Mouse (Mus musculus): ENCODE measurements around the gene Ppa2. TPM values are rescaled to one million over a fixed set of nuclear protein-coding genes. Genes with fewer than 3 reads are reported as not detected.

Ppa2 gene
- total RNA-seq, 2 experiments from 2014 or later: 54.6 to 68.5 TPM

DNA sequence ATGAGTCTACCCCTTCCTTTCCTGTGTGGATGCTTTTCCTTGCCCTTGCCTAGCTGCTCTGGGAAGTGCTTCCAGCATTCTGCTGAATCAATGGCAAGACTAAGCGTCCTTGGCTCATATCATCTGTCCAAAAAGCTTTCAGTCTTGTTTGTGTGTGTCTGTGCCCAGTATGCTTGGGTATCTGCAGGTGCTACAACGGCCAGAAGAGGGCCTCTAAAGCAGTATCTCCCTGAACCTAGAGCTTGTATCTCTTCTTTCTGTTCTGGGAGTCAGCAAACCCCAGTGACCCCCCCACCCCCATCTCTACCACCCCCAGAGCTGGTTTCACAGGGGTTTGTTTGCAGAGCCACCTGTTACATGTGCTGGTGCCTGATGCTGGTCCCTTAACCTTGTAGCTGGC, 19.5 kb downstream of the Ppa2 start:
- no peak for DNase-seq (ENCODE audit: low spot score in 2 of 2)

DNA sequence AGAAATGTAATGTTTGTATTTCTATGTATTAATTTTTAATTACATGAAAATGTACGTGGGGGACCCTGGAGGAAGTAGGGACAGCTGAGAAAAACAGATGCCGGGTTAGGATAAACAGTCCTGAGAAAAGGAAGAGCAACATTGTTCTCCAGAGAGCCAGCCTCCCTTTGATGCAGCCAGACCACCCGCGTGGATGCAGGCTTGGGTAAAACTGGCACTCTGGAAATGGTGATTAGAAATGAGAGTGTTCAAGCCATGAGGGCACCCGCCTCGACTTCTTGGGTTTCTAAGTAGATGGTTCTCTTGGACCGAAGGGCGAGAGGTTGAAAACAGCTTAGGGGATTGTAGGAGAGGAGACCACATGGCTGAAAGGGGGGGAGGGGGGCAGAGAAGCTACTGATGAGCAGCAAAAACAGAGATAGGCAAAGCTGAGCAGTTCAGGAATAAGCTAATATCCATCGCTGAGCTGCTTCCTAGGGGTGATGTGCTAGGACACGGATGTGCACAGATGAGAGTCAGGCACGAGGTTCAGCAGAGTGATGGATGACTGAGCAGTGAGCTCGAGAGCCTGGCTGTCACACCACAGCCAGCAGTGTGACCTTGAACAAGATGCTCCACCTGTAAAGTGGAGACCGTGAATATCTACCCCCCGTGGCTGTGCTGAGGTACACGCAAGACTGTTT, 21.4 kb downstream of the Ppa2 start:
- DNase-seq (ENCODE audit: low spot score in 2 of 2): no peak

DNA sequence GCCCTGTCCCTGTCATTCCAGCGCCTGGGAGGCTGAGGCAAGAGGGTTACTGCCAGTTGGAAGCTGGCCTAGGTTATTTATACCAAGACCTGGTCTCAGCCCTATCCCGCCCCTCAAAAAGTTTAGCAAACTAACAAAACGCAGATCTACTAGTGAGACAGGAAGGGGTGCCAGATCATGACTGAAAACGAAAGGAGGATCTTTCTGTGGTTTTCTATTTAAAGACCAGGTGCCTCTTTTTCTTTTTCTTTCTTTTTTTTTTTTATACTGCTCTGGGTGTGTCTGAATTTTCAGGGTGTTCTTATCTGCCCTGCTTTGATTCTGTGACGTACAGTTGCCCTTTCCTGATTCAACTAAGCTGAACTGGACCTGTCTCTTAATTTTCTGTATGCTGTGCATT, 22.4 kb downstream of the Ppa2 start:
- no peak for DNase-seq (ENCODE audit: low spot score in 2 of 2)

DNA sequence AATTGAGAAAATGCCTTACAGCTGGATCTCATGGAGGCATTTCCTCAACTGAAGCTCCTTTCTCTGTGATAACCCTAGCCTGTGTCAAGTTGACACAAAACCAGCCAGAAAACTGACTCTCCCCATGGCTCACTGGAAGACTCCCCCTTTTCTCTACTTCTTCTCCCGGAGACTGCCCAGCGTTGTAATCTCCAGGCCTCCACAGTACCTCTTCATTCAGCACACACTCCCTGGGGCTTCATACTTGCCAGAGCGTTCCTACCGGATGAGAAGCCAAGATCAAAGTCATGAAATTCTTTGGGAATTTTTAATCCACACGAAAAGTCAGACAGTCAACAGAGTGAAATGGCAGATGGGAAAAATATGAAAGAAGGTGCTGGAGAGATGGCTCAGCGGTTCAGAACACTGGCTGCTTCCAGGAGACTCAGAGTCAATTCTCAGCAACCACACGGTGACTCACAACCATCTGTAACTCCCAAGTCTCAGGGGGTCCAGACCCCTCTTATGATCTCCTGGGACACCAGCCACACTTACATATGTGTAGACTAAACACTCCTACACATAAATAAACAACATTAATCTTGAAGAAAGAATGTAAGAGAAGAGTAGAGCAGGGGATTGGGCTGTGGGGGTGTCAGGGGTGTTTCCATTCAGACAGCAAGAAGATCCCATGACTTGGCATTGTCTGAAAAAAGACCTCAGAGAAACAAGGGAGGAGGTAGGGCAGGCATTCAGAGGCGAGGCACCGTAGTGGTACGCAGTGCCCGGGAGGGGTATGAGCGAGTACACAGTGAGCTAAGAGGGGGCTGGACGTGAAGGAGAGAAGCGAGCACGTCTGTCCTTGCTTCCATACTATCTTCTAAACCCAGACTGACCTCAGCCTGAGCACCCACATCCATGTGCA, 23.6 kb downstream of the Ppa2 start:
- no peak for DNase-seq (ENCODE audit: low spot score in 2 of 2)

DNA sequence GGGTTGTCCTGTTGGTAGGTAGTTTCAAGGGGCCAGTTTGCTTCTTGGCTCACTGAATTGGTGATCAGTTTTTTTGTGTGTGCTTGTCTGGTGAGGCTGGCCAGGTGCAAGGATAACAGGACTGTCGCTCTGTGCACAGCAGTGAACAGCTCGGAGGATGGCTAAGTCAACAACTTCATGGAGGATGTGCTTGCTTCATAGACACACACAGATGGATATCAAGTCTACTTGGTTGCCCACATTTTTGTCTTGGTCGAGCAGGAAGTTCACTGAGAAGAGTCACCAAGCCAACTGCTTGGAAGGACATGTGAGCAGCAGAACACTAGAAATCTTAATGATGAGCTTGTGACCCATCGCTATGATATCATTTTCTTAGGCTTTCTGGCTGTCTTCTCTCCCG, 24.8 kb downstream of the Ppa2 start:
- DNase-seq (ENCODE audit: low spot score in 2 of 2): no peak

DNA sequence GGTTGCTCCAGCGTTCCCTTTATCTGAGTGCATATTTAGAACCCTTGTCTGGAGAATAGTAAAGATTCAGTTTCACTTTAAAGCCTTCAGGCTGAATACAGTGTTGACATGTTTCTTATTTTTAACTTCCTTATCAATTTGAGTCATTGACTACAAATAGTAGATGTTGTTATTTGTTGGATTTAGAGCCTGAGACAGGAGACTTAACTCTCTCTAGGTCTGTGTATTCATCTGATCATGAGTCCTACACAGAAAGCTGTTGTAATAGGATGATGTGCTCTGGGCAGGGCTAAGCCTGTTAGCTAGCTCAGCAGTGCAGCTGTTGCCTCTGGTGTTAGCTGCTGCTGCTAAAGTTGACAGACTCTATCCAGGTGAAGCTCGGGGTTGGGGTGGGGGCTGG, 25.3 kb downstream of the Ppa2 start:
- DNase-seq (ENCODE audit: low spot score in 2 of 2): no peak

DNA sequence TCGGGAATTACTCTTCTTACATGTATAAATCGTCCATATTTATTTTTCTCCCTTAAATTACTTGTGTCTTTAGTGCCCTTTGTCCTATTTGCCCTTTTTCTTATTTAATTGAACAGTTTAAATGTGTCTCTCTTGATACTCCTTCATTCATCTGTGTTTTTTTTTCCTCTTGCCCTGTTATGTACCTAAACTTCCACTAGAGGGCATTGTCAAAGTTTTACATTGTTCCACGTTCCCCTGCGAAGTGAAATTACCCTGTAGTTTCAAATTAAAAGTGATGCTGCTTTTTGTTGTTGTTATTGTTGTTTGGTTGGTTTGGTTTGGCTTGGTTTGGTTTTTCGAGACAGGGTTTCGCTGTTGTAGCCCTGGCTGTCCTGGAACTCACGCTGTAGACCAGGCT, 26.5 kb downstream of the Ppa2 start:
- DNase-seq (ENCODE audit: low spot score in 2 of 2): no peak

DNA sequence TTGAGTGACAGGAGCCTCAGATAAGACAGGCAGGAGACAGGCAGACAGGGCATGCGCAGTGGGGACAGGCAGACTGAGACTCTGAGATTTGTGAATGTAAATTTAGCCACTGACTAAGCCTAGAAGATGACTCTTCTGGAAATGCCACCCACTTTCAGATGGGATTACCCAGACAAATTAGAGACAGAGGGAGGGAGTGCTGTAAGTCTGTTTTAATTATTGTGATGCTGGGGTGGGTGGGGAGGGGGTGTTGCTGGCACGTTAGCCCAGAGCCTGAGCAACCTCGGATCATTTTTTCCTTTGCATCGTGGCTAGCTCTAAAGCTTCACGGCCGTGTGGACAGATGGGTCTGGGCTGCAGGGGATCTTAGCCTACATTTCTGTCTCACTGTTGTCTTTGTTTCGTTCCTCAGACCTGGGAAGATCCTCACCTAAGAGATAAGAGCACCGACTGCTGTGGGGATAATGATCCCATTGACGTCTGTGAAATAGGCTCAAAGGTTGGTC, 29.0 kb downstream of the Ppa2 start:
- no peak for DNase-seq (ENCODE audit: low spot score in 2 of 2)

DNA sequence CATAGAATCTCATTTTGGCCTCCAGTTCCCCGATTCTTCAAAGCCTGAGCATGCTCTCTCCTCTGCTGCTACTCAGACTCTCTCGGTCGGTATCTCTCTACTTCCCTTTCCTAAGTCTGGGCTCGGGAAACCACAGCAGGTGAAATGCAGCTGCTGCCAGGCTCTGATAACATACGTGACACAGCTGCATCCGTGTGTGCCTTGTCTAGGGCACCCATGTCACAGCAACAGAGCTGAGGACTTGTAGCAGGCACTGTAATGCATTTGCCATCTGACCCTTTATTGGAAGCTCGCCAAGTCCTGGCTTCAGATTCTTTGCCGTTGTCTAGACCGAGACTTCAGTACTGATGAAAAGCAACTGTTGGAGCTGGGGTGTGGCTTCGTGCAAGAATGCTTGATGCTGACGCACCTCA, 29.5 kb downstream of the Ppa2 start:
- DNase-seq (ENCODE audit: low spot score in 2 of 2): no peak

DNA sequence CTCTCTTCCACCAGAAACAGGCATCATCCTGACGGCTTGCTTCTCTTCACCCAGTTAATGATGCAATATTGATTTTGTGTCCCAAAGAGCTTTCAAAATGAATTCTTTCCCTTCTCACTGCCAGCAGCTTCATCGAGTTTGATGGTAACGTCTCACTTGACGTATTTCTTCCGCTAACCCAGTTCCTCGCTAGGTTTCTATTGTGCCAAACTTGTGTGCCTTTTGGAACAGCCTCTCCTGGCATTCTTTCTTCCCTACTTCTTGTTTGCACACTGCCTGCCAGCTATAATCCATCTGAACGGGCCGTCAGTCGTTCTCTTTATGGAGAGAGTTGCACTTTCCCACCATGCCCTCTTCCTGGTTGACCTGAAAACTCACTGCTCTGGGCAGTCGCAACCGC, 31.2 kb downstream of the Ppa2 start:
- no peak for DNase-seq (ENCODE audit: low spot score in 2 of 2)

DNA sequence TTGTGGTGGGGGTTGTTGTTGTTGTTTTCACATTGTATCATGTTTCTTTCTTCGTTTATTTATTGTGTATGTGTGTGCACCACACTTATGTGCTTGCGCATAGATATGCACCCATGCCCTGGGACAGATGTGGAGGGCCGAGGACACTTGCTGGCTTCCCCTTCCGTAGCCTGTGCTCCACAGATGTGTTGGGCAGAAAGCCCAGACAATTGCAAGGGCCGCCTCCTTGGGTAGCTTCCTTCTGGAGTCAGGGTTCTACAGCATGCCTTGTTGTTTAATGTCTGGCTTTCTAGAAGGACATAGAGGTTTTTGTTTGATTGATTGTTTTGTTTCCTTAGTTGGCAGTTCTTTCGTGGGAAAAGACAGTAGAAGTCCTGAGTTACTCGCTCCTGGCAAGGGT, 37.6 kb downstream of the Ppa2 start:
- no peak for DNase-seq (ENCODE audit: low spot score in 2 of 2)

DNA sequence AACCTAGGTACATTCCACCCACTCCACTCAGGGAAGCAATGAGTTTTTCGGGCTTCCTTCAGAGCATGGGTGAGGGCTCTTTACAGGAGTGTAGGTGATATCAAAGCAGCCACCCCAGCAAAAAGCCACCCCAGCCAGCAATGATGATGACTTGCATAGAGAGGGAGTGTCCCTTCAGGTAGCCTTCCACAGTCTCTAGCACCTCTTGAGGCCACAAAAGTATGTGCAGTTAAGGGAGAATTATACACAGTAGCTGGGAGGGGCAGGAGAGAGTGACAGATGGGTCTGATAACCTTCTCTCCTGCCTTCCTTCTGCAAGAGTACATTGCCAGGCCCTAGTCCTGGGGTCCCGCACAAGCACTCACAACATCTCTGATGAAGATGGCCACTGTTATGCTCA, 38.9 kb downstream of the Ppa2 start:
- DNase-seq (ENCODE audit: low spot score in 2 of 2): no peak

DNA sequence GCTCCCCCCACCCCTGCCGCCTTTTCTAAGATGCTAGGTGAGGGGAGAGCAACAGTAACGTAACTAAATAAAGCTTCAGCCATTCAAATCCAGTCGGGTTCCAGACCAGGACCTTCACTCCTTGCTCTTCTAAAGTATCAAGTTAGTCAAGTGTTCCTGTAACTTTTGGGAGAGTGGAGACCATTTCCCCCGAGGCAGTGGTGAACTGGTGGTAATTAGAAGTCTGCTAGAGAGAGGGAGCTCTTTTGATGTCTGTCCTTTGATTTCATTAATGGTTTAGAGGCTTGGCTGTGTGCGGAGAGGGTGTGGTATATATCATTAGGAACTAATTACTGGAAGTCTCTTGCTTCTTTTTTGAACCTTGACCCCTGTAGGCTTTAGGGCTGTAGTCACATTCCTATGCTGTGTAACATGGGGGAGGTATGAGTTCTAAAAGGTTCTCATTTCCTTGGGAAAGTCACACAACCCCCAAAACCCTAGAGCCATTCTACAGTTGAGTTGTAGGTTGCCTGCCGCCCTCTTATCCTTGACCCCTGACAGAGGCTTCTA, 47.6 kb downstream of the Ppa2 start:
- DNase-seq (ENCODE audit: low spot score in 2 of 2): no peak

DNA sequence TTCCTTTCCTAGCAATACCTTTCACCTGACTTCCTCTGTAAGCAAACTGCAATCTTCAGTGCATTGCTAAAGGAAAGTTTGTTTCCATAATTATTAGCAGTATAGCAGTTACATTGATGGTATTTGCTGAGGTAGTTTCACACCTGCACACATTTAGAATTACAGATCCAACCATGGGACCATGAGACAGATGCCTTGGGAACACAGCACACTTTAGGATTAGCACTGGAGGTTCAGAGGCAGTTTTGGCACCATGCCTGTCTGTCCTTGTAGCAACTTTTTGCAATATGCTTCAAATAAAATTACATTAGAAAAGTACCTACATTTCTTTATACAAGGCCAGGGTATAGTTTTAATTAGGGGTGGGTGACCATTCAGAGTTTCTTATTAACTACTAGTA, 48.1 kb downstream of the Ppa2 start:
- DNase-seq (ENCODE audit: low spot score in 2 of 2): no peak

DNA sequence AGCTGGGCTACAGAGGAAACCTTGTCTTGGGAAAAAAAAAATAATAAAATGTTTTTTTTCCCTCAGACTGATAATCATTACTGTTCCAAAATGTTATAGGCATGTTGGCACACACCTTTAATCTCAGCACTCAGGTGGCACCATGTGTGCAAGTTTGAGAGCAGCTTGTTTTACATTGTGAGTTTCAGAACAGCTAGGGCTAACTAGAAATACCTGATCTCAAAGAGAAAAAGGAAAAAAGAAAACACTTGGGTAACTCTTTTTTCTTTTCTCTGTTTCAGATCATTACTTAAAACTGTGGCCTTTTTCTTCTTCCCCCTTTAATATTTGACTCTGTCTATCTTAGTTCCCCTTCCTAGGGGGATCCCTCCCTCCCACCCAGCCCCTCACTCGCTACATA, 51.5 kb downstream of the Ppa2 start:
- DNase-seq (ENCODE audit: low spot score in 2 of 2): no peak

DNA sequence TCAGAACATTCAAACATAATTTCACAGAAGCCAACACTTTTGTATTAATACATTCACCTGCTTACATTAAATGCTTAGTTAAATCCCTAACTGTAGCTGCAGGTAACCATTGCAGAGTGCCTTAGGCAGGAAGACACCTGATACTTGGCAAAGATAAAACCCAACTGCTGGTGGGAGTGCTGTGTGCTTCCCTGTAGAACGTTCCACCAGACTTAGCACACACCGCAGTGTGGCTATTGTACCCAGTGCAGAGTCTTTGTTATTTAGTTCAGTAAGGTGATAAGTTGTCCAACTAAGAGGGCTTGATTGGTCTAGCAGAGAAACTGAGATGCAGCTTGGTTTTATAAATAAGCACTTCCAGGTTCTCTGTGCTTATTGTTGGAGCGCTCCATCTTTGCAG, 54.2 kb downstream of the Ppa2 start:
- DNase-seq (ENCODE audit: low spot score in 2 of 2): no peak

DNA sequence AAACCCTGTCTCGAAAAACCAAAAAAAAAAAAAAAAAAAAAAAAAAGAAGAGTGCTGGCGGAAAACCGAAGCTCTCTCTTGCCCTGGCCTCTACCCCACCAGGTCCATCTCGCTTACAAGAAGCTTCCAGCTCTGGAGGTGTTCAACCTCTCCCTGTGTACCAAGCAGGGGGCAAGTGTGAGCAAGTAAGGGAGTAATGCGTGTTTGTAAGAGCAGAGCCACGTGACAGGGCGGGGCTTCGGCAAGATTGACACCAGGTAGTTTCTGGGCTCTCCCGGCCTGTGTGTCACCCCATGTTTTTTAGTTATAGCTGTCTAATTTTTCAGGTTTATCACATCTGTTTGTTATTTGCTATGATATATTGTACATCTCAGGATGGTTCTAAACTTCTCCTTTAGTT, 56.2 kb downstream of the Ppa2 start:
- no peak for DNase-seq (ENCODE audit: low spot score in 2 of 2)

DNA sequence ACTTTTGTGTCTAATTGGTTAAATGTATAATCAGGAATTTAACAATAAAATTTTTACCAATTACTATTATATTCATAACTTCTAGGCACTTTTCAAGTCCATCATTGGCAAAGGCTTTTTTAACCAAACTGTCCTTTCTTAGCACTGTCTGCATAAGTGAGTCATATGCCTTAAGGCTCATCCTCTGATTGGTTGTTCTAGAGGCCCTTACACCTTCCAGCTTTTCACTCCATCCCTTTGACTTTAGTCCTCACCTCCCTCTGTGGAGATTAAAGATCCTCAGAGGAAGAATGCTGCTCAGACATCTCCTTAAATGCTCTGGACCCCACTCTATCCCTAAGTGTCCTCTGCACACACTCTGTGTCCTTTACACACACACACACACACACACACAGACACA, 68.3 kb downstream of the Ppa2 start:
- DNase-seq (ENCODE audit: low spot score in 2 of 2): no peak

DNA sequence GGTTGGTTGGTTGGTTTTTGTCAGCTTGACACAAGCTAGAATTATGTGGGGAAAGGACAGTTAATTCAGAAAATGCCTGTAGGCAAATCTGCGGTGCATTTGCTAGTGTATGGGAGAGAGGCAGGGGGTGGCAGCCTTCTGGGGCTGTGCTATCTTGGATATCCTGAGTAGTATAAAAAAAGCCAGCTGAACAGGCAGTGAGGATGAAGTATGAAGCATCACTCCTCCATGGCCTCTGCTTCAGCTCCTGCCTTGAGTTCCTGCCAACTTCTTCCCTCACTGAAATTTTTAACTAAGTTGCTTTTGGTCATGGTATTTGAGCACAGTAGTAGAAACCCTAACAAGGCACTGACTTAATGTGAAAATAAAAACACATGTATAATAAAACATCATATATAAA, 70.1 kb downstream of the Ppa2 start:
- no peak for DNase-seq (ENCODE audit: low spot score in 2 of 2)

DNA sequence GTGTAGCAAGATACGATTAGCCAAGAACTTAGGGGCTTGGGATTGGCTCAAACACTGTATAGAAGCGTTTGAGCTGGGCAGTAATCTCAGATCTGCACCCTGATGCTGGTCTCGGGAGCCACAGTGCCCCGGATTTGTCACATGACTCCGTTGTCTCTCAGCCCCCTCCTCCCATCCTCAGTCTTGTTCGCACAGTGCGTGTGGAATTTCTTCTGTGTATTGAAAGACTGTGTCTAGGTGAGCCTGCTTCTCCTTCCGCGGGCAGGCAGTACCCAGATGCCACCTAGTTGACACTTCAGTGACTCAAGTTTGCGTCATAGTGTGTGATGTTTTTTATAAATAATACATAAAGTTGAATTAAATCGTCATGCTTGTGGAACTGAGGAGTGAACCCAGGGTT, 71.6 kb downstream of the Ppa2 start:
- no peak for DNase-seq (ENCODE audit: low spot score in 2 of 2)

DNA sequence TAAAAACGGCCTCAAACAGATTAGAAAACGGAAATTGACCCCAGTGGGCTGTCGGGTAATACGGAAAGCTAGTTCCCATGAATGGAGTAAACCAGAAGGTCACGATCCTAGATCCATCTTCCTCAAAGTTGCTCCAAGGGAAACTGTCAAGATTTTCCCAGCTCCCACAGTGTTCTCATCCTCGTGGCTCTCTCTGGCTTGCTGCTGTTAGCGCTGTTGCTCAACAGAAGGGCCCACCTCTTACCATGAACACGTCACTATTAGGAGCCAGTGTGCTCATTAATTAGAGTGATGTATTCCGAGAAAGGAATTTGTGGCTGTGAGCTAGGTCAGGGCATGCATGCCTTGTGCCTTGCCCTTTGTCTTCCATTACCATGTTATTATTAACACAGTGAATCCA, 72.2 kb downstream of the Ppa2 start:
- no peak for DNase-seq (ENCODE audit: low spot score in 2 of 2)

DNA sequence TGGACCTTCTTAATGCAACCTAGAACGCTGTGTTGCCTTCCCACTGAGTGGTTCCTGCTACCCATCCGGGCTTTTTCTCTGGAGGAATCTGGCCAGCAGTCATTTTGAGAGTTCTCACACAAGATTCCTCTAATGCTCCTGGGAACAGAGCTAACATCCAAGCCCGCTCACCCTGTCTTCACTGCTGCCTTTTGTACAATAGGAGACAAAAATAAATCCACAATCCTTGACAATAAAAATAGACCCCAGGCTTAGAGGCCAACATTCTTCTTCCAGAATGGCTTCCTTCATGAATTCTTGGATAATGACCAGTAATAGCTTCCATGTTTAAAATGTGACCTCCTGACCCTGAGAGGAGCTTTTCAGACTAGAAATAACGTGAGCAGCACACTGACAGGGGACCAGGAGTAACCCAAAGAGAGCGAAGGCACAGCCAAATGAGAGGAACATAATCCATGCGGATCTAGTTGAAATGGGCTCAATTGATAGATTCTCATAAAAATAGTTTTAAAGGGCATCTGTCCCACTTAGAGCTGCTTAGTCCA, 74.3 kb downstream of the Ppa2 start:
- no peak for DNase-seq (ENCODE audit: low spot score in 2 of 2)
